ENCODE assay signal across 8 mouse cellular contexts in genomic region chr17:33439148-33439547, GRCm38 (mm10). TPM values are rescaled to one million over a fixed set of nuclear protein-coding genes. Genes with fewer than 3 reads are reported as not detected.
A peak's percentile ranks its signal among the peaks of the same experiment; 100 is the strongest.
DNase-seq lines count a peak whose midpoint lies in the region; ATAC-seq lines count a peak whose summit lies in the region.

No protein-coding gene starts in this region.

- intact Hi-C loops in left cerebral cortex, postnatal 4 days (cut with DNase I): loop anchor here (10.0 kb wide), 1 partner anchor 356 kb away; no protein-coding TSS in a partner anchor

- H3K4me3 ChIP-seq in kidney, embryonic 15.5 days (replicated peaks): no peak overlapping the region
- H3K4me3 ChIP-seq in neural tube, embryonic 11.5 days (ENCODE audit: low read depth, low read length): no peak overlapping the region

- 67% methylated on average over 1 of the region's 1 CpGs for WGBS in kidney, embryonic 15.5 days
- WGBS in neural tube, embryonic 11.5 days: 77% methylated on average over 1 of the region's 1 CpGs

- no peaks in the 10 kb centered on the region for H3K36me3 ChIP-seq in kidney, embryonic 15.5 days
- no peaks in the 10 kb centered on the region for H3K36me3 ChIP-seq in neural tube, embryonic 11.5 days (ENCODE audit: control insufficient read depth, insufficient read depth, low read length)

- no peak overlapping the region for H3K4me2 ChIP-seq in kidney, embryonic 15.5 days
- no peak overlapping the region for H3K4me2 ChIP-seq in neural tube, embryonic 11.5 days (ENCODE audit: low read depth)

- no peak for ATAC-seq in kidney, embryonic 15.5 days (replicated peaks; ENCODE audit: low FRiP score)
- ATAC-seq in frontal cortex, adult (ENCODE audit: low TSS enrichment): peak; percentile 62; the same call in 1 of the 2 replicates
- peak; percentile 53; the same call in 1 of the 2 replicates for ATAC-seq in neural tube, embryonic 11.5 days (ENCODE audit: insufficient read depth, low FRiP score, low TSS enrichment)

- H3K4me1 ChIP-seq in kidney, embryonic 15.5 days: 0 out of 2 replicates have a peak, but pooled peaks cover 3% of the 10 kb centered on the region
- no peaks in the 10 kb centered on the region for H3K4me1 ChIP-seq in neural tube, embryonic 11.5 days (ENCODE audit: control insufficient read depth, insufficient read depth, low read length)

- no peak overlapping the region for H3K9ac ChIP-seq in kidney, embryonic 15.5 days
- no peak overlapping the region for H3K9ac ChIP-seq in neural tube, embryonic 11.5 days (ENCODE audit: low read length)

- DNase-seq in kidney, adult 11 months: peak; percentile 58
- peak; percentile 70 for DNase-seq in cerebellum, adult 11-12 months
- peak; percentile 79 for DNase-seq in kidney, adult 18-20 months
- DNase-seq in left cerebral cortex, postnatal 4 days: peak; percentile 79
- DNase-seq in neural tube, embryonic 11.5 days (ENCODE audit: low spot score): peak; percentile 64
- peak; percentile 27 to 53 for DNase-seq in thymus, adult 18-20 months

- no peaks in the 10 kb centered on the region for H3K9me3 ChIP-seq in kidney, embryonic 15.5 days (replicated peaks)
- no peaks in the 10 kb centered on the region for H3K9me3 ChIP-seq in neural tube, embryonic 11.5 days (ENCODE audit: control insufficient read depth, low read length)

- H3K27ac ChIP-seq in kidney, embryonic 15.5 days: no peak overlapping the region
- no peak overlapping the region for H3K27ac ChIP-seq in neural tube, embryonic 11.5 days (ENCODE audit: low read depth, low read length)

- H3K27me3 ChIP-seq in kidney, embryonic 15.5 days: no peaks in the 10 kb centered on the region
- no peaks in the 10 kb centered on the region for H3K27me3 ChIP-seq in neural tube, embryonic 11.5 days (ENCODE audit: control insufficient read depth, insufficient read depth, low read length)

RNA-seq across cellular contexts. Expression of gene Actl9, which starts 6.5 kb away (rescaled TPM):
- not detected in 2 replicates for polyA plus RNA-seq in kidney, embryonic 15.5 days (2015; fragmentation: Nextera tagmentation; extraction: Ambion mirVana)
- total RNA-seq in left cerebral cortex, postnatal 4 days (2021): not detected
- polyA plus RNA-seq in neural tube, embryonic 11.5 days (2014; fragmentation: Nextera tagmentation; extraction: Ambion mirVana): not detected in 2 replicates

RNA-seq across cellular contexts. Expression of gene Zfp101, which starts 44.7 kb away (rescaled TPM):
- polyA plus RNA-seq in kidney, embryonic 15.5 days (2015; fragmentation: Nextera tagmentation; extraction: Ambion mirVana): 17.4 and 18.5 TPM in 2 replicates
- total RNA-seq in left cerebral cortex, postnatal 4 days (2021): 10 to 100 TPM; 13.7 to 14.9 TPM
- 20.6 and 25.0 TPM in 2 replicates for polyA plus RNA-seq in neural tube, embryonic 11.5 days (2014; fragmentation: Nextera tagmentation; extraction: Ambion mirVana)
